Mouse (Mus musculus) urinary bladder, adult 18-20 months (tissue): ENCODE data around the gene Scgn.

Source experiments
- DNase-seq, 2 experiments: peaks; one replicate each; pipeline ENCODE4 v3.0.0; 2022; ENCODE audit warnings: low spot score in 2 of 2, mixed read lengths in 2 of 2

Gene Scgn

GRCm38 (mm10) chr13:23938699-23939098 is 52.3 kb downstream of the Scgn start:
- no peak for DNase-seq

- DNase-seq, result no peak
Measured at GRCm38 (mm10) chr13:23934211-23934520, 56.8 kb downstream of the Scgn start, which contains the start of gene Hist1h2aa. Gene Hist1h2aa, plus strand, starts transcription at chr13:23934462.

- DNase-seq, result no peak
Measured at GRCm38 (mm10) chr13:23933421-23934210, 57.4 kb downstream of the Scgn start, which contains the start of gene Hist1h2ba. Gene Hist1h2ba, minus strand, starts transcription at chr13:23934156.

- no peak for DNase-seq
Measured at GRCm38 (mm10) chr13:23930904-23931303, 60.1 kb downstream of the Scgn start.

- no peak for DNase-seq
Measured at GRCm38 (mm10) chr13:23930461-23930860, 60.6 kb downstream of the Scgn start.

GRCm38 (mm10) chr13:23928637-23929036 is 62.4 kb downstream of the Scgn start:
- DNase-seq, result peak in 1 of 2 experiments; percentile 3

- no peak for DNase-seq
Measured at GRCm38 (mm10) chr13:23925792-23926191, 65.2 kb downstream of the Scgn start.

GRCm38 (mm10) chr13:23917674-23918073 is 73.3 kb downstream of the Scgn start:
- DNase-seq, result no peak

GRCm38 (mm10) chr13:23916132-23916531 is 74.9 kb downstream of the Scgn start:
- no peak for DNase-seq

- no peak for DNase-seq
Measured at GRCm38 (mm10) chr13:23914376-23915167, 76.4 kb downstream of the Scgn start, which contains the start of gene Slc17a4. Gene Slc17a4, minus strand, starts transcription at chr13:23915009.

- DNase-seq, result peak in 1 of 2 experiments; percentile 5
Measured at GRCm38 (mm10) chr13:23913791-23914306, 77.2 kb downstream of the Scgn start.

- no peak for DNase-seq
Measured at GRCm38 (mm10) chr13:23911335-23911734, 79.7 kb downstream of the Scgn start.

- DNase-seq, result no peak
Measured at GRCm38 (mm10) chr13:23910121-23910520, 80.9 kb downstream of the Scgn start.

GRCm38 (mm10) chr13:23906906-23907305 is 84.1 kb downstream of the Scgn start:
- DNase-seq, result no peak
